Mouse (Mus musculus) liver, adult 2 months (tissue): ENCODE data around the gene P3h1. TPM values are rescaled to one million over a fixed set of nuclear protein-coding genes. Genes with fewer than 3 reads are reported as not detected.
A peak's percentile ranks its signal among the peaks of the same experiment; 100 is the strongest.

ENCODE experiments used
- DNase-seq: peaks from one replicate; pipeline ENCODE4 v3.0.0-alpha.2; 2011; ENCODE audit warnings: low read depth, low spot score; ENCODE audit errors: extremely low read depth
- H3K27ac ChIP-seq: fragments of 200-500 bp; replicated peaks from 2 replicates; pipeline ENCODE4 v1.5.1; 2012; ENCODE audit warnings: low read depth, mild to moderate bottlenecking, control low read depth, inconsistent platforms, low read length; ENCODE audit not compliant: insufficient read depth
- H3K27me3 ChIP-seq: fragments of 200-500 bp; 2 replicates; pipeline ENCODE4 v1.6.1; 2012; ENCODE audit warnings: mild to moderate bottlenecking, moderate library complexity, low read length, inconsistent platforms; ENCODE audit not compliant: control insufficient read depth, insufficient read depth
- H3K36me3 ChIP-seq: fragments of 200-500 bp; 2 replicates; pipeline ENCODE4 v1.6.1; 2012; ENCODE audit warnings: low read length, inconsistent platforms; ENCODE audit not compliant: control insufficient read depth, insufficient read depth
- H3K4me1 ChIP-seq: fragments of 200-500 bp; 2 replicates; pipeline ENCODE4 v1.6.1; 2011; ENCODE audit warnings: low read length; ENCODE audit not compliant: control insufficient read depth, insufficient read depth
- H3K4me3 ChIP-seq: fragments of 200-500 bp; 2 replicates; pipeline ENCODE4 v1.5.1; 2011; ENCODE audit warnings: low read depth, mild to moderate bottlenecking, control low read depth, low read length, moderate library complexity; ENCODE audit not compliant: insufficient read depth
- H3K79me2 ChIP-seq: fragments of 200-500 bp; 2 replicates; pipeline ENCODE4 v1.6.1; 2012; ENCODE audit warnings: inconsistent platforms, mild to moderate bottlenecking, low read length, moderate library complexity; ENCODE audit not compliant: control insufficient read depth, insufficient read depth
- H3K9ac ChIP-seq: fragments of 200-500 bp; 2 replicates; pipeline ENCODE4 v1.6.1; 2012; ENCODE audit warnings: low read depth, mild to moderate bottlenecking, control low read depth, inconsistent platforms, low read length
- CTCF ChIP-seq: fragments of 200-500 bp; IDR thresholded peaks from 2 replicates; pipeline ENCODE4 v1.5.1; 2011; ENCODE audit warnings: low read depth, low read length, control low read depth
- POLR2A ChIP-seq: fragments of 200-500 bp; IDR thresholded peaks from 2 replicates; pipeline ENCODE4 v1.6.1; 2011; ENCODE audit warnings: low read length, control low read depth; ENCODE audit not compliant: insufficient read depth; ENCODE audit errors: extremely low read depth
- WGBS: fragments of 180-500 bp; shearing (Covaris S2); methylation state at CpG from one replicate; pipeline ENCODE4 v1.1.7; 2018; 5-methylcytosine and 5-hydroxymethylcytosine counted together
- polyA plus RNA-seq: library from polyadenylated mRNA; depleted of rRNA; stranded (reverse); fragments of >200 nt; gene quantifications from 2 replicates; pipeline ENCODE4 v1.2.3, GENCODE M21; 2012
- total RNA-seq: library from RNA; depleted of rRNA; stranded (reverse); fragments of >200 nt; gene quantifications from 2 replicates; pipeline ENCODE4 v1.2.3, GENCODE M21; 2014

P3h1 gene
- total and polyA plus RNA-seq, 2 experiments = 6.7 to 20.3 TPM

DNA sequence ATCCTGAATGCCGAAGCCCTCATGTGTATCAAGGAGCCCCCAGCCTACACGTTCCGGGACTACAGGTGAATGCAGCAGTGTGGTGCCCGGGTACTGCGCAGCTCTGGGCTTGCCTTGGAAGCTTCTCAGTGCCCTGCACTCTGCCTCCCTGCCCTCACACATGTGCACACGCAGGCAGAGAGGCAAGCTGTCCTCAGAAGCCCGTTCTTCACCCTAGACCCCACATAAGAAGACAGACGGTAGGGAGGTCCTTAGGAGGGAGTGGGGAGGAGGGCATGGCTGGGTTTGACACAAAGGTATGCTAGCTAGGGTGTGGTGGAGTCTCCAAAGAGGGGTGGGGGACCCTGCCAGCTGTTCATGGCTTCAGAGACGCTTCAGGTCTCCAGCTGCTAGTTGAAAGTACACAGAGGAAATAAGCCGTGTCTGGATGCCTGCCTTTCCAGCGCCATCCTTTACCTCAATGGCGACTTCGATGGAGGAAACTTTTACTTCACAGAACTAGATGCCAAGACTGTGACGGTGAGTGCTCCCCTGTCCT is 14.0 kb downstream of the P3h1 start:
- Histone ChIP-seq H3K36me3 (peaks cover 8% of the 10 kb centered on the region; the same call in 1 of the 2 replicates), H3K4me3 (no peak overlapping the region), H3K27ac (no peak overlapping the region), H3K4me1 (peaks cover 6% of the 10 kb centered on the region; the same call in 1 of the 2 replicates), H3K27me3 (no peaks in the 10 kb centered on the region), H3K79me2 (no peaks in the 10 kb centered on the region), H3K9ac (no peak overlapping the region)
- DNase-seq = no peak
- TF ChIP-seq CTCF = no peak
- TF ChIP-seq POLR2A = no peak
- 86% methylated on average over 14 of the region's 14 CpGs for WGBS

DNA sequence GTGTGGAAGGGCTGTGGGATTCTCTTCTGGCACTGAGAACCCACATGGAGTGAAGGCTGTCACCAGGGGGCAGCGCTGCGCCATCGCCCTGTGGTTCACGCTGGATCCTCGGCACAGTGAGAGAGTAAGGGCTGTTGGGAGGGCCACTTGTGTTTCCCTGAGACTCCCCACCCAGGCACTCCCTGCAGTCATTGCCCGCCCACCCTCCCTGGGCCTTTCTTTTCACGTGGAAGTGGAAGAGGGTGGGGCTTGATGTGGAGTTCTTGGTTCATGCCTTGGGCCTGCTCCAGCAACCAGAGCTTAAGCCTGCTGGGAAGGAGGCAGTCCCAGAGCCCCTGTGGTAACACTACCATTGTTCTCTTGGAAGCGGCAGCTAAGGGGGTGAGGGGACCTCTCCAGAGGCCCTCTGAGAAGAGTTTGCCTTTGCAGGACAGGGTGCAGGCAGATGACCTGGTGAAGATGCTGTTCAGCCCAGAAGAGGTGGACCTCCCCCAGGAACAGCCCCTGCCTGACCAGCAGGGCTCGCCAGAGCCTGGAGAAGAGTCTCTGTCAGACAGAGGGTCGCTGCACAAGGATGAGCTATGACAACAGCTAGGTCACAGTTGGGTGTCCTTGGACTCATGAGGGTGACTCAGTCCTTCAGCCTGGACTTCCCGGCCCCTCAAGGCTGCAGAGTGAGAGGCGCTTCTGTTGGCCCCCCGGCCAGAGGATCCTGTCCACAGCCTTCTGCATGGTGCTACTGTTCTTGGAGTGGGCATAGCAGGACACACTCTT is 14.9 kb downstream of the P3h1 start:
- no peak overlapping the region for H3K27ac ChIP-seq
- peaks cover 4% of the 10 kb centered on the region; the same call in 1 of the 2 replicates for H3K36me3 ChIP-seq
- no peak for DNase-seq
- H3K27me3 ChIP-seq = no peaks in the 10 kb centered on the region
- no peak overlapping the region for H3K9ac ChIP-seq
- H3K4me3 ChIP-seq = no peak overlapping the region
- 63% methylated on average over 13 of the region's 13 CpGs for WGBS
- H3K79me2 ChIP-seq = no peaks in the 10 kb centered on the region
- TF ChIP-seq POLR2A (no peak), CTCF (peak; percentile 97)
- no peaks in the 10 kb centered on the region for H3K4me1 ChIP-seq

DNA sequence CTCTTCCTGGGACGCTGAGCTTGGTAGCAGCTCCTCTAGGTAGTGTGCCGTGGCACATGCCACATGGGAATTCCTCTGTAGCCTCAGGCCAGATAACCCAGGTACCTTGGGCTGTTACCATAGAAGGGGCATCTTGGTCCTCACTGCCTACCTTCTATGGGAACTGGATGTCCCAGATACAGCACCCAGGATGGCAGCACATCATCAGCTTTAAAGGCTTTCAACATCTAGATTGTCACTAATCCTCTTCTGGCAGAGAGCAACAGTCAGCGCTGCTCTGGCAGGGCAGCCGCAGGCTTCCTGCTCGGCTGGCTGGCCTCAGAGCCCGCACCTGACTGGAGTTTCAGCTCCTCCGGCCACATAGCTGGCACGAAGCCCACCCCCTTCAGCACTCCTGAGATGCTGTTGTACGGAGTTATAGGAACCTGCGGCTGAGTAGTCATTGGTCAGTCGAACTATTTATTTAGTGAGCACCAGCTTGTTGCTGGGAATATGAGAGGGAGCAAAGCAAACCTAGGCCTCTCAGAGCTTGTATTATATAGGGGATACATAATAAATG is 15.8 kb downstream of the P3h1 start:
- no peaks in the 10 kb centered on the region for H3K4me1 ChIP-seq
- DNase-seq = no peak
- no peak overlapping the region for H3K9ac ChIP-seq
- H3K36me3 ChIP-seq = peaks cover 4% of the 10 kb centered on the region; the same call in 1 of the 2 replicates
- 91% methylated on average over 11 of the region's 11 CpGs for WGBS
- TF ChIP-seq POLR2A (no peak), CTCF (no peak)
- no peaks in the 10 kb centered on the region for H3K27me3 ChIP-seq
- H3K4me3 ChIP-seq = no peak overlapping the region
- no peak overlapping the region for H3K27ac ChIP-seq
- no peaks in the 10 kb centered on the region for H3K79me2 ChIP-seq

DNA sequence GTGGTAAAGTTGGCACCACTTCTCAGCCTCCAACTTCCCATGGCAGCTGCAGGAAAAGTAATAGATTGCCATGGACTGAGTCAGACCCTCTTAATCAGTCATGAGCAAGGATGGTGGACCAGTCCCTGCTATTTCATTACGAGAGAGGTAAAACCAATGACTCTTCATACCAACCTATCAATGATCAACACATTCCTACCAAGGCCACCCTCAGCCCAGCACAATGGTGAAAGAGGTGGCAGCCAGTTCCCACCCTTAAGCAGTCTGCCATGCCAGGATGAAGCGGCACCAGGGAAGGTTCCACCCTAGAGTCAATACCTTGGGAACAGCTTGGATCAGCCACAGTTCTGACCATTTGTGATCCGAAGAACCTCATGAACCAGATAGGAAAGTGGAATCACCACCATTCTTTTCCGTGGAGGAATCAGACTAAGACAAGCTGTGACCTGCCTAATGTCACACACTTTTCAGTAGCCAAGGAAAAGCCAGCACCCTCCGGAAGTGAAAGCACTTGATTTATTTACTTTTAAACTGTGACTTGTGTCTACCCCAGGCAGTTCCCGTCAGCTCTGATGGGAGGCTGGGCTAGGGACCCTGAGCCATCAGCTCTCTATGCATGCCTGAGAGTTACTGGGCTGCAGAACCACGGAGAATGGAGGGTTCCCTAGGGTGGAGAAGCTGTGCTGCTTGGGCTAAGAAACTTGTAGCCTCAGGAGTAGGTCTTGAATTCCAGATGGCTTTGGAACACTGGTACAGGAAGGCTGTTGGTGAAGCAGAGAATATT is 19.5 kb downstream of the P3h1 start:
- no peak for DNase-seq
- Histone ChIP-seq H3K36me3 (peaks cover 4% of the 10 kb centered on the region; the same call in 1 of the 2 replicates), H3K27ac (no peak overlapping the region), H3K27me3 (no peaks in the 10 kb centered on the region), H3K79me2 (no peaks in the 10 kb centered on the region), H3K4me3 (no peak overlapping the region), H3K4me1 (no peaks in the 10 kb centered on the region), H3K9ac (no peak overlapping the region)
- TF ChIP-seq CTCF = no peak
- TF ChIP-seq POLR2A = no peak
- 60% methylated on average over 7 of the region's 7 CpGs for WGBS

DNA sequence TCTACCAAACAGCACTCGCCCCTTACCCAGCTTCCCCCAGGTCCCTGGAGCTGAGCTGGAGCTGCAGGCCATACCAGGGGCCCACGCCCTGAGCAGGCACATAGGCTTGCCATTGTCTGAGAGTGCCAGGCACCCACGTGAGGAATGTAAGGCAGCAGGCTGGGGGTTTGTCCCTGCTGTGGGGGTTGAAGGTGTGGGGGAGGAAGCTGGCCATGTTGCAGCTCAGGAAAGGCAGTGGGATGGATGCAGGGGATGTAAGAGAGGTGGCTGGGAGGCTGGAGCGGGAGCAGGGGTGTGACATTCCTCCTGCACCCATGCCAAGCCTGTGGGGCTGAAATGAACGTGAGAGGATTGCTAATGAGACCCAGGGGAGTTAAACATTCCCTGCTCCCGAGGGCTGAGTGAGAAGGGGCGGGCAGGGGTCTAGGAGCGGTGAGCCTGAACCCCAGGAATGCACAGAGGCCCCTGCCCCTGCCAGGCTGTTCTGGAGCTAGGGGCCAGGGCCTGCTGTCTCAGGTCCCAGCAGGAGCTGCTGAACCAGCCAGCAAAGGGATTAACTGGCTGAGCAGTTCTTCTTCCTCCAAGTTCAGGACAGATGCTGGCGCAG is 21.4 kb downstream of the P3h1 start:
- DNase-seq = no peak
- 86% methylated on average over 9 of the region's 9 CpGs for WGBS
- no peak overlapping the region for H3K27ac ChIP-seq
- TF ChIP-seq POLR2A (no peak), CTCF (no peak)
- H3K79me2 ChIP-seq = no peaks in the 10 kb centered on the region
- no peak overlapping the region for H3K4me3 ChIP-seq
- H3K27me3 ChIP-seq = no peaks in the 10 kb centered on the region
- peaks cover 2% of the 10 kb centered on the region; the same call in 1 of the 2 replicates for H3K4me1 ChIP-seq
- no peak overlapping the region for H3K9ac ChIP-seq
- no peaks in the 10 kb centered on the region for H3K36me3 ChIP-seq
